Mouse (Mus musculus) heart, postnatal 0 days (tissue): ENCODE measurements at regions not wholly inside any gene's neighbourhood (a gene's known extent, or its start where the extent isn't known, plus 50 kb on each side); places are given as distances from the start of the nearest gene placed in this dataset.

Source experiments
- ATAC-seq: fragments of 200-750 bp; cut with Nextera tagmentation; 2 replicates; pipeline ENCODE4 v1.8.0; 2017; ENCODE audit warnings: low read depth, moderate number of reproducible peaks, moderate library complexity; ENCODE audit not compliant: insufficient read depth
- DNase-seq: peaks from one replicate; pipeline ENCODE4 v3.0.0-alpha.2; 2016; ENCODE audit warnings: low spot score
- H3K27ac ChIP-seq: fragments of 300-500 bp; sonication (generic); 2 replicates; pipeline ENCODE4 v1.5.1; 2014; ENCODE audit warnings: low read depth, mild to moderate bottlenecking
- H3K27me3 ChIP-seq: fragments of 300-500 bp; sonication (generic); 2 replicates; pipeline ENCODE4 v1.6.1; 2014; ENCODE audit warnings: low read length, mixed read lengths; ENCODE audit not compliant: control insufficient read depth, insufficient read depth
- H3K36me3 ChIP-seq: fragments of 300-500 bp; sonication (generic); replicated peaks from 2 replicates; pipeline ENCODE4 v1.6.1; 2014; ENCODE audit warnings: low read length, mixed read lengths; ENCODE audit not compliant: control insufficient read depth, insufficient read depth
- H3K4me1 ChIP-seq: fragments of 300-500 bp; sonication (generic); 2 replicates; pipeline ENCODE4 v1.6.1; 2014; ENCODE audit warnings: antibody characterized with exemption; ENCODE audit not compliant: control insufficient read depth, insufficient read depth
- H3K4me2 ChIP-seq: fragments of 300-500 bp; sonication (generic); 2 replicates; pipeline ENCODE4 v1.6.1; 2014; ENCODE audit warnings: low read depth, mild to moderate bottlenecking, low read length, moderate library complexity
- H3K4me3 ChIP-seq: fragments of 300-500 bp; sonication (generic); 2 replicates; pipeline ENCODE4 v1.5.1; 2014; ENCODE audit warnings: low read depth, low read length
- H3K9ac ChIP-seq: fragments of 300-500 bp; sonication (generic); replicated peaks from 2 replicates; pipeline ENCODE4 v1.6.1; 2014; ENCODE audit warnings: low read depth, low read length, mixed read lengths
- H3K9me3 ChIP-seq: fragments of 300-500 bp; sonication (generic); replicated peaks from 2 replicates; pipeline ENCODE4 v1.6.1; 2016; ENCODE audit warnings: low read length; ENCODE audit not compliant: control insufficient read depth
- CTCF ChIP-seq: IDR thresholded peaks from 2 replicates; pipeline ENCODE4 v1.5.1; 2016; ENCODE audit warnings: antibody characterized with exemption, control low read depth, low read depth
- EP300 ChIP-seq: IDR thresholded peaks from 2 replicates; pipeline ENCODE4 v1.6.1; 2016; ENCODE audit warnings: antibody characterized with exemption, low read depth
- WGBS: fragments of 180-500 bp; shearing (Covaris S2); extraction: QIAGEN DNeasy Blood & Tissue Kit; methylation state at CpG from one replicate; pipeline ENCODE4 v1.1.7; 2014; 5-methylcytosine and 5-hydroxymethylcytosine counted together

- Histone ChIP-seq H3K27me3 (no peaks in the 10 kb centered on the region), H3K27ac (no peak overlapping the region), H3K9ac (no peak overlapping the region), H3K9me3 (no peaks in the 10 kb centered on the region), H3K4me1 (no peaks in the 10 kb centered on the region), H3K4me3 (no peak overlapping the region), H3K36me3 (no peaks in the 10 kb centered on the region), H3K4me2 (no peak overlapping the region)
- ATAC-seq: no peak
- WGBS: 70% methylated on average over 5 of the region's 5 CpGs
- TF ChIP-seq EP300 (no peak), CTCF (no peak)
- DNase-seq: no peak
Observed at GRCm38 (mm10) chr16:27138384-27138783, 146.9 kb upstream of the Gmnc start.

GRCm38 (mm10) chr16:27138987-27139386, 147.5 kb upstream of the Gmnc start:
- H3K27me3 ChIP-seq: no peaks in the 10 kb centered on the region
- H3K9ac ChIP-seq: no peak overlapping the region
- no peak overlapping the region for H3K27ac ChIP-seq
- no peak overlapping the region for H3K4me2 ChIP-seq
- 14% methylated on average over 1 of the region's 1 CpGs for WGBS
- no peak for ATAC-seq
- no peaks in the 10 kb centered on the region for H3K36me3 ChIP-seq
- H3K9me3 ChIP-seq: no peaks in the 10 kb centered on the region
- TF ChIP-seq EP300 (no peak), CTCF (no peak)
- DNase-seq: peak; percentile 24
- no peaks in the 10 kb centered on the region for H3K4me1 ChIP-seq
- no peak overlapping the region for H3K4me3 ChIP-seq

- H3K9me3 ChIP-seq: no peaks in the 10 kb centered on the region
- no peak overlapping the region for H3K4me2 ChIP-seq
- ATAC-seq: no peak
- DNase-seq: peak; percentile 16
- H3K27me3 ChIP-seq: no peaks in the 10 kb centered on the region
- peak; percentile 75 for TF ChIP-seq CTCF
- TF ChIP-seq EP300: no peak
- H3K9ac ChIP-seq: no peak overlapping the region
- WGBS: 8% methylated on average over 3 of the region's 3 CpGs
- no peak overlapping the region for H3K4me3 ChIP-seq
- no peaks in the 10 kb centered on the region for H3K4me1 ChIP-seq
- no peak overlapping the region for H3K27ac ChIP-seq
- no peaks in the 10 kb centered on the region for H3K36me3 ChIP-seq
Observed at GRCm38 (mm10) chr16:27140037-27140436, 148.6 kb upstream of the Gmnc start.

- no peak for ATAC-seq
- DNase-seq: no peak
Observed at GRCm38 (mm10) chr16:27155805-27156204, 151.5 kb upstream of the Ostn start.

GRCm38 (mm10) chr16:27195650-27196049, 111.6 kb upstream of the Ostn start:
- TF ChIP-seq CTCF (no peak), EP300 (no peak)
- ATAC-seq (no peak), DNase-seq (no peak)
- no peaks in the 10 kb centered on the region for H3K9me3 ChIP-seq
- H3K4me3 ChIP-seq: no peak overlapping the region
- H3K36me3 ChIP-seq: no peaks in the 10 kb centered on the region
- no peak overlapping the region for H3K4me2 ChIP-seq
- H3K4me1 ChIP-seq: no peaks in the 10 kb centered on the region
- H3K9ac ChIP-seq: no peak overlapping the region
- H3K27me3 ChIP-seq: no peaks in the 10 kb centered on the region
- H3K27ac ChIP-seq: no peak overlapping the region
- 81% methylated on average over 2 of the region's 2 CpGs for whole genome bisulfite sequencing

More at GRCm38 (mm10) chr16:27155805-27156204, 151.5 kb upstream of the Ostn start:
- H3K36me3 ChIP-seq: no peaks in the 10 kb centered on the region
- no peak overlapping the region for H3K4me3 ChIP-seq
- TF ChIP-seq EP300 (no peak), CTCF (no peak)
- no peak overlapping the region for H3K4me2 ChIP-seq
- 69% methylated on average over 4 of the region's 4 CpGs for WGBS
- no peaks in the 10 kb centered on the region for H3K27me3 ChIP-seq
- H3K9ac ChIP-seq: no peak overlapping the region
- H3K4me1 ChIP-seq: no peaks in the 10 kb centered on the region
- no peaks in the 10 kb centered on the region for H3K9me3 ChIP-seq
- no peak overlapping the region for H3K27ac ChIP-seq
